Mouse (Mus musculus) adrenal gland, postnatal 14 days (tissue): ENCODE data around the gene Tmed6. TPM values are rescaled to one million over a fixed set of nuclear protein-coding genes. Genes with fewer than 3 reads are reported as not detected.
"Not testable (repeated sequence)": the region's sequence is repeated elsewhere in the genome, so short reads cannot be mapped to it uniquely, and the experiment has no call there.

Source experiments
- DNase-seq: peaks from one replicate; pipeline ENCODE4 v3.0.0; 2021; ENCODE audit warnings: mixed read lengths
- total RNA-seq: library from RNA; stranded (reverse); gene quantifications from 2 replicates; pipeline ENCODE4 v1.2.3, GENCODE M21; 2021

Tmed6 gene
- total RNA-seq, 1 experiment from 2014 or later = not detected

- DNase-seq = no peak
Observed at GRCm38 (mm10) chr8:107074128-107074527, 8.7 kb upstream of the Tmed6 start.

DNA sequence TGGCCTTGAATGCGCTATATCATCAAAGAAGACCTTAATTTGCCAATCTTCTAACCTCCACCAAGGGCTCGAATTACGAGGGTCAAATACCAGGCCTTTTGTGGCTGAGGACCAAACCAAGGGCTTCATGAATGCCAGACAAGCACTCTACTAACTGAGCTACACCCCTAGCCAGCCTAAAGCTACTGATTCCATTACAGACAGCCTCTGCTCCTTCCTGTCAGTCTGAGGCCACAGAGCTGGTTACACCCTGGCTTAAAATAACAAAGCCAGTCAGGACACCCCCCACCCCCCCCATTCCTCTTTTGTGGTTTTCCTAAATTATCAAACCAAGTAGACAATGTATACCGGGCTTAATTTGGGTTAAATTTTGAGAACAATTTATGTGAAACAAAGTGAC lies 8.3 kb upstream of the Tmed6 start:
- DNase-seq = no peak

DNA sequence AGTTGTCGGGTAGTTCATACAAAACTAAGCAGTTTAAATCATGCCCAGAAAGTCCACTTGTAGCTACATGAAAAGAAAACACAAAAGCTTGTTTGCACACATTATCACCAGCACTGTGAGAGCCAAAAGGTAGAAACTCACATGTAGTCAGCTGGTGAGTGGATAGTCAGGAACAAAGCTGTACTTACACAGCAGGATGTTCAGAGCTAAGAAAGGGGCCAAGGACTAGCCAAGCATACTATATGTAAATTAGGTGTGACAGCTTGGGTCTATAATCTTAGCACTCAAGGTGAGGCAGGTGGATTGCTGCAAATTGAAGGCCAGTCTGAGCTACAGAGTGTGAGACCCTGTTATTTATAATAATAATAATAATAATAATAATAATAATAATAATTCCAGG lies 2.8 kb downstream of the Tmed6 start:
- DNase-seq = no peak

GRCm38 (mm10) chr8:107056973-107057369 lies 8.5 kb downstream of the Tmed6 start:
- no peak for DNase-seq

DNA sequence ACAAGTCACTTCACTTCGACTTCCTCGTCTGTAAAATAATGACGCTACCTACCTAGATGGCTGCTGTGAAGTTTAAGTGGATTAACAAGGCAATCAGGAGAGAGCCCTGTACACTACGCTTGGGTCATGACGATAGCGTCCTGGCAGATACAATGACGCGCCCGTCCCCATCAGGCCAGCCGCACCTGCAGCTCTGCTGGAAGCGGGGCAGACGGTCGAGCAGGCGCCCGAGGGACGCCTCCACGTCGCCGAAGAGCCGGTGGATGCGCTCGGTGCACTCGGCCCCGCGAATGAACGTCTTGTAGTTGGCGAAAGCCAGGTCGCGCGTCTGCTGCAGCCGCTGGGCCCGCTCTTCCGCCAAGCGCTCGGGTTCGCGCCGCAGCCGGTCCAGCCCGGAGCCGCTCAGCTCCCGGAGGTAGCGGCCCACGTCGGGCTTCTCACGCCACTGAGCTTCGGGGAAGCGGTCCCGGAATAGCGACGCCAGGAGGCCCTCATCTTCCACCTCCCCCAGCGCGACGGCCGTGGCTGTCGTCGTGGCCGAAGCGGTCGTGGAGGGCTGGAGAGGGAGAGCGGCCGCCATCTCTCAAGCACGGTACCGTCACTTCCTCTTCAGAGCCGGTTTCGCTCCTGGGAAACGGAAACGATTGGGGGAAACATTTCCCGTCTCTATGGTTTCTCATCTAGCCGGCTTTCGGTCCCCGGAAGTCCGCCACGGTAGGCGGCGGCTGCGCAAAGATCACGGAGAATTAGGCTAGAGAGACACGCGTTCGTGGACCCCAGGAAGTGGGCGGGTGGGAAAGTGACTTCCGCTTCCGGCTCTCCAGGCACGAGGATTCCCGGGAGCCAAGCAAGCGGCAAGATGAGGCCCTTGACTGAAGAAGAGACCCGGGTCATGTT lies 9.1 kb downstream of the Tmed6 start, which contains the start of the genes Cog8 and Nip7:
Cog8 (minus strand) TSS at position 614 of the 897 bp plus-strand sequence.
Nip7 (plus strand) TSS at position 802 of the 897 bp plus-strand sequence.
- DNase-seq = peak; percentile 98

GRCm38 (mm10) chr8:107052046-107052445 lies 13.4 kb downstream of the Tmed6 start:
- peak; percentile 60 for DNase-seq

- no peak for DNase-seq
Observed at GRCm38 (mm10) chr8:107049480-107049879, 16.0 kb downstream of the Tmed6 start.

DNA sequence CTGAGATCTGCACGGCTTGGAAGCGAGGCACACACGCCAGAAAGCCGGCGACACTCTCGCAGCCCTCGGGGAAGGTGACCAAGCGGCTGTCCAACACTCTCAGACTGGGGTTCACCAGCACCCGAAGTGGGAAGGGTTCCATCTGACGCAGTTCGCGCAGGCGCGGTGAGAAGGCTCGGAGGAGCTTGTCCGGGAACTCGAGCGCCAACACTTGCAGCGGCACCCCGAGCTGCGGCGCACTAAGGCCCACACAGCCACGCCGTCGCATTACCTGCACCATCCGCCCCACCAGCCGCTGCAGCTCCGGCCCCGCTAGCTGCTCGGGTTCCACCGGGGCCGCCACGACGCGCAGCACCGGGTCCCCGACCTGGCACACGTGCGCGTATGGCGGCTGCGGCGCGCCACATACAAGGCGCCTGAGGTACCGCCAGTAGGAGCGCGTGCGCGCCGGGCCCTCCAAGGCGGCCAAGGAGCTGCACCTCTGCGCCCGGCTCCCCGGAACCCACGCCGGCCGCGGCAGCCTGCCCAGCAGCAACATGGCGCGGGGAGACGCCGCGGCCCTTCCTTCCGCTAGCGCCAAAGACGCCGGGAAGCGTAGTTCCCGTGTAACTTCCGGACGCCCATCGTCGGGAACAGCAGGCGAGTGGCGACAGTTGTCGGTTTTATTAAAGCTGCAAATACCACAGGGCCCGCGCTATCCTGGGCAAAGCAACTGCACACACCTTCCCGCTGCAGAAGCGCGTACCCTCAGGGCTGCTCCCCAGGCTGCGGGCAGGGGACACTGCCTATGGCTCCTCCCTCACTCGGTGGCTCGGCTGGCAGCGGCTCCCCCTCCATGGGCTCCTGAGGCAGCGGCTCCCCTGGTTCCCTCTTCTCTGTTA lies 17.1 kb downstream of the Tmed6 start, which contains the start of gene Pdf:
Pdf (minus strand) TSS at position 554 of the 881 bp plus-strand sequence.
- peak; percentile 93 for DNase-seq

DNA sequence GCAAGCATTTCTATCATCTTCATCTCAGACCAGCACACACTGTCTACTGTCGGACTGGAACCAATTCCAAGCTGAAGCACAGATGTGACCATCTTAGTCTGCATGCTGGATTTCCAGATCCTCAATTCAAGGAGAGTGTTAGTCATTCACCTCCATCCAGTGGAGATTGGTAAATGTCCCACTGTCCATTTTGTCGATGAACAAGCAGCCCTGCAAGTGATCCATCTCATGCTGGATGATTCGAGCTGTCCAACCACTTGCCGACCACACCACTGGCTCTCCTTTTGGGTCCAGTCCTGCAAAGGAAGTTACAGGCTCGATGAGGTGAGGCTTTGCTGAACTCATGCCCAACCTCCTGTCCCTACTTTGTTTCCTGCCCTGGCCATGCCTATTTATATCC lies 18.5 kb downstream of the Tmed6 start:
- DNase-seq = no peak

GRCm38 (mm10) chr8:107045478-107045877 lies 20.0 kb downstream of the Tmed6 start:
- no peak for DNase-seq

DNA sequence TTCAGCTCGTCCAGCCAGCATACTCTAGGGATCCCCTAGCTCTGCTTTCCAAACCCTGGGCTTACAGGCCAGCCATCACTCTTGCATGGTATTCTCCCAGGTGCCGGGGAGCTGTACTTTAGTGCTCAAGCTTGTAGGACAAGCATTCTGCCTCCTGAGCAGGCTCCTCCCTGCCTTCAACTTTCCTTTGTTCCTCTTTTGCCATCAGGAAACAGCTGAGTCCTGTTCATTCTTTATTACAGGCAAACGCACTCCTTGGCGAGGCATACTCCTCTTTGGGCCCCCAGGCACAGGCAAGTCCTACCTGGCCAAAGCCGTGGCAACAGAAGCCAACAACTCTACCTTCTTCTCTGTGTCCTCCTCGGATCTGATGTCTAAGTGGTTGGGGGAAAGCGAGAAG lies 24.8 kb downstream of the Tmed6 start:
- no peak for DNase-seq

DNA sequence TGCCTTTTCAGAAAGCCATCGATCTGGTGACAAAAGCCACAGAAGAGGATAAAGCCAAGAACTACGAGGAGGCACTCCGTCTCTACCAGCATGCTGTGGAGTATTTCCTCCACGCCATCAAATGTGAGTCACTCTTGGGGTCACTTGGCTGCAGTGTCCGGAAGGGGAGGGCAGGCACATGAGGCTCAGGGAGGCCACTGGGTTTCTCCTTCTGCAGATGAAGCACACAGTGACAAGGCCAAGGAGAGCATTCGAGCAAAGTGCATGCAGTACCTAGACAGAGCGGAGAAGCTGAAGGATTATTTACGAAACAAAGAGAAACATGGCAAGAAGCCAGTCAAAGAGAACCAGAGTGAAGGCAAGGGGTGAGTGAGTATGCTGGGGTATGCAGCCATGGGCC lies 28.8 kb downstream of the Tmed6 start:
- DNase-seq = peak; percentile 59

GRCm38 (mm10) chr8:107035641-107036040 lies 29.8 kb downstream of the Tmed6 start:
- no peak for DNase-seq

GRCm38 (mm10) chr8:107033609-107034008 lies 31.8 kb downstream of the Tmed6 start:
- DNase-seq = not testable (repeated sequence)

DNA sequence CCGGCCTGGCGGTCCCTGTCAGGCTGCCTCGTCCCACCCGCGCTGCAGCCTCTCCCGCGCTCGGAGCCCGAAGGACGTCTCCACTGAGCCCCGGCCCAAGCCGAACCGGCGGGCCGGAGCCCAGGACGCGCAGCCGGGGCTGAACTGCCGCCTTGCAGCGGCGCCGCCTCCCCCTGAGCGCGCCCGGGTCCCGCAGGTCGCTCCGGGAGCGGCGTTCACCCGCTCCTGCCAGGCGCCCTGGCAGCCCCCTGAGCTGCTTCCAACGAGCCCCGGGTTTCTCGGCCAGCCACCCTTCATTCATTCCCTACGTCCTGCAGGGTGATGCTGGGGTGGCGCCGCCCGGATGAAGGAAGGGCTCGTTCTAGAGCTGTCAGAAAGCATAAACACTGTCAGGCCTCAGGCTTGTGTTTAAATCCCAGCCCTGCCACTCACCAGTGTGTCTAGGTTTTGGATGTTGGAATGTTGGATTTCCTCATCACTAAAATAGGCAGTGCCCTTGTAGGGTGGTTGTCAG lies 33.8 kb downstream of the Tmed6 start:
- DNase-seq = no peak

DNA sequence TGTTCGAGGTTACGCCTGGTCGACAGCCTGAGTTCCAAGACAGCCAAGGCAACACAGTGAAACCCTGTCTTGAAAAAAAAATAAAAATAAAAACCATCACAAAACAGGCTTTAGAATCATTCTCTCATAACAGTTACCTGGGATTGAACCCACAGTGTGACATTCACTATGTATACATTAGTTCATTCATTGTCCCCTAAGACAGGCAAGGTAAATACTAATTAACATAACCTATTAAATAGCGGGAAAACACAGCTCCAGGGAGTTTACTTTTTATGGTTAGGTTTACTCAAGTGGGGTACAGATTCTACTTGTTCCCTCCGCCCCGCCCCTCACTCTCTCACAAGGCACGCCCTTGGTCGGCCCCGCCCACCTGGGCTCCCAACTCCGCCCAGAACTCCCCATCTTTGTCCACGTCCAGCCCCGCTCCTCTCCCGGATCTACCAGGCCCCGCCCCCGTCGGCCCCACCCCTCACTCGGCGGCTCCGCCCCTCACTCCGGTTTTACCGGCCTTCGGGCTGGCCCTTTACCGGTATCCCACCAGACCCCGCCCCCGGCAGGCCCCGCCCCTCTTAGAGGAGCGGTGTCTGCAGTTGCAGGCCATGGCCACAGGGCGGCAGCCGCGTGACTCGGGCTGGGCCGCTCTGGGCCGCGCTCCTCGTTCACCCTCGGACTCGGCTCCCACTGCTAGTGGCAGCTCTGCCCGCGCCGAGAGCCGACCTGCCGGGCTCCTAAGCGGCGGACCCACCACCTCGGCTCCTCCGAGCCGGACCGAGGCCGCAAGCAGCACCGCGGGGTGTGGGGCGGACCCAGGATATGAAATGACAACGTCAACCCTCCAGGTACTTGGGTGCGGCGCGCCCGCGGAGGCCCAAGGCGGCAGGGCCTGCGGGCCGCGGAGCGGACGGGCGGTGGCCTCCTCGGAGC lies 34.5 kb downstream of the Tmed6 start, which contains the start of gene Vps4a:
Vps4a (plus strand) TSS at position 573 of the 927 bp plus-strand sequence.
- peak; percentile 99 for DNase-seq

DNA sequence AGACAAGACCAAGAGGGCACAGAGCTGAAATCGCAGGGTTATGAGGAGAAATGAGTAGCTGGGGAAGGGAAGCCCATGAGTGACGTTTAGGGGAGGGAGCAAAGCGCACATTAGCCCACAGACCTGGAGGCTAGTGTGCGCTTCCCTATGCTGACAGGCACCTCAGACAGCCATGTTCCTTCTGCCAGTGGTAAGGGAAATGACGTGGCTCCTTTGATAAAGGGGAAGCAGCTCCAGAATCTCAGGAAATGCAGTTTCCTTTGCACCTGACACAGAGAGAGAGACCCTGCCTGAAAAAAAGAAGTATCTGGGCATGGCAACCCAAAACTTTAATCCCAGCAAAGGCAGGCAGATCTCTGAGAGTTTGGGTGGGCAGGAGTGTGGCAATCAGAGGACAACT lies 35.4 kb downstream of the Tmed6 start:
- DNase-seq = no peak

- no peak for DNase-seq
Observed at GRCm38 (mm10) chr8:107029310-107029709, 36.1 kb downstream of the Tmed6 start.

- DNase-seq = peak; percentile 71
Observed at GRCm38 (mm10) chr8:107023479-107023878, 42.0 kb downstream of the Tmed6 start.

DNA sequence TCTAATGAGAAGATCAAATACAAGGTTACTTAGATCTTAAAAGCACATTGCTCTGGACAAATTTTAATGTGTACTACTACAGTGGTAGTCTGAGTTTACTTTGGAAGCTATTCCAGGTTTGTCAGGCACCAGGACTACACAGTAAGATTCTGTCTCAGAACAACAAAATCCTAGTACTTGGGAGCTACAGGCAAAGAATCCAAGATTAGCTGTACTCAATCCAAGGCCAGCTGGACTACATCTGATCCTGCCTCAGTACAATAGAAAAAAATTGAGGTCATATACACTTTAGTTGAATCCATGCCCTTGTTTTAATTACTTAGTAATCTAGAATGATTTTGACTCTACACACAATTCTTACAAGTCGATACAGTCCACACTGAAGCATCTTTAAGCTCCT lies 50.5 kb downstream of the Tmed6 start:
- DNase-seq = no peak

GRCm38 (mm10) chr8:107012666-107013065 lies 52.8 kb downstream of the Tmed6 start:
- no peak for DNase-seq
